Mouse (Mus musculus) bone marrow, adult 2 months (tissue): ENCODE measurements around the gene Ccnt2.

Source experiments
- CTCF ChIP-seq: fragments of 200-500 bp; IDR thresholded peaks from 2 replicates; pipeline ENCODE4 v1.5.1; 2011; ENCODE audit warnings: low read length, control low read depth; ENCODE audit not compliant: control insufficient read depth, insufficient read depth
- POLR2A ChIP-seq: fragments of 200-500 bp; IDR thresholded peaks from 2 replicates; pipeline ENCODE4 v1.6.1; 2011; ENCODE audit warnings: low read depth, mild to moderate bottlenecking, control low read depth, low read length, borderline replicate concordance; ENCODE audit not compliant: control insufficient read depth

DNA sequence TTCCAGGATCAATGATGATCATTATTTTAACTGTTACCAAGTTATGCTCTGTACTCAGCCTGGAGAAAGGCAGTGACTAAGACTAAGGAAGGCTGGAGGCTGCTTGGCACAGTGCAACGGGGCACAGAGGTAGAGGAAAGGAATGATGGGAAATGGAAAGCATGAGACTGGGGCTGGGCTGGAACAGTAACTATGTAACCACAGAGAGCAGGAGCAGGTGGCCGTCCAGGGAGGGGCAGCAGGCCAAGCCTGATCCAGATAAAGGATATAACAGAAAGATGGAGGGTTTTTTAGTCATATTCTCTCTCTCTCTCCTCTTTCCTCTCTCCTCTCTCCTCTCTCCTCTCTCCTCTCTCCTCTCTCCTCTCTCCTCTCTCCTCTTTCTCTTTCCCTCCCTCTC lies 59.8 kb downstream of the Ccnt2 start:
- no peak for TF ChIP-seq CTCF
- TF ChIP-seq POLR2A, result no peak
